Mouse (Mus musculus): ENCODE data around the gene Ndufb3. TPM values are rescaled to one million over a fixed set of nuclear protein-coding genes. Genes with fewer than 3 reads are reported as not detected.
A peak's percentile ranks its signal among the peaks of the same experiment; 100 is the strongest.
"Not testable (repeated sequence)": the region's sequence is repeated elsewhere in the genome, so short reads cannot be mapped to it uniquely, and the experiment has no call there.

The Ndufb3 gene
- 10 to 100 TPM; 77.5 to 93.6 TPM for polyA plus RNA-seq (2017; shearing (Covaris generic))

DNA sequence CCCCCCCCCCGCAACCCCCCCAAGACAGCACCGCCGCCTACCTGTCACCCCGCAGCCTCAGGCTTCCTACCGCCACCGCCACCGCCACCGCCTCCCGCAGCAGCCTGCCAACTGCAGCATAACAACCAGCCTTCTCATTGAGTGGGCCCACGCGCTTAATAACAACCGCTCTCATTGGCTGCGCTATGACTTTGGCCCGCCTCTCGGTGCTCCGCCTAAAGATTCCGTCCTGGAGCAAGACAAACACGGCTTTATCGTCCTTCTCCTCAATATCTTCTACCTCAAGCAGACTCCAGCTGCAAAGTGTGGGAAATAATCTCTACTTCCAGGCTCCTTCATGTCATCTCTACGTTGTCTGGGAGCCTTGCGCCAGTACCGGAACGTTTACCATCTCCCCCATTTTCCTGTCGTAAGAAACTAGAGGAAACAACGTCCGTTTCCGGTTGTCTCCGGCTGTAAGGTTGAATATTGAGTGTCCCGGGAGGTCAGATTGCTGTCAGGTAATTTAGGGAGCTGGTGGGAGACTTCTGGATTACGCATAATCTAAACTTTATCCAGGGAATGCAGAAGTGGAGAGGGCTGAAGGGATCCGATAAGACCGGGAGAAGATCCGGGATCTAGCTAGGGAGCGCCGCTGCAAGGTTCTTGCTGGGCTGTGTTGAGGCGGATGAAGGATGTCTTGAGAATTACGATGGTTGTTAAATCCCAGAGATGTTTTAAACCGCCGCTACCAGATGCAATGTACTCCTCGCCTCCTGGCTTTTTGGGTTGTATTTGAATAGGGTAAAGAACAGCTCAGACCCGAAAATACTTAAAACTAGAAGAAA, at the start of gene Ndufb3, which contains the start of gene Fam126b:
Gene Ndufb3 (plus strand): TSS at position 214 of the 827 bp plus-strand sequence.
Gene Fam126b (minus strand): TSS at position 153 of the 827 bp plus-strand sequence.
- ATAC-seq, result peak; percentile 95

DNA sequence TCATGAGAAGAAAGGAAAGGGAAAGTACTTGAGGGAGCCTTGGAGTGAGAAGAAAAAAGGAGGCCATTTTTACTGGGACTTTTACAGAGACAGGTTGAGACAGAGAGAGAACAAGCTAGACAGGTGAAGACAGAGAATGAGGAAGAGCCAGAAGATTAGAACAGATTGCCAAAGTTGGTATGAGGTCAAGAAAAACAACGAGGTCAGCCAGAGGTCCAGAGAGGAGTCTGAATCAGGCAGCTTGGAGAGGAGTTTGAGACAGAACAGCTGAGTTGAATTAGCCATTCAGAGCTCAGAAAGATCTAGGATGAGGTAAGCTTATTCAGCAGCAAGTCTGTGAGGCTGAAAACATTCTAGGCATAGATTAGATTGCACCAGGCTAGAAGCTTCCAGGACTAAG, 44.8 kb upstream of the Ndufb3 start:
- no peak for ATAC-seq

DNA sequence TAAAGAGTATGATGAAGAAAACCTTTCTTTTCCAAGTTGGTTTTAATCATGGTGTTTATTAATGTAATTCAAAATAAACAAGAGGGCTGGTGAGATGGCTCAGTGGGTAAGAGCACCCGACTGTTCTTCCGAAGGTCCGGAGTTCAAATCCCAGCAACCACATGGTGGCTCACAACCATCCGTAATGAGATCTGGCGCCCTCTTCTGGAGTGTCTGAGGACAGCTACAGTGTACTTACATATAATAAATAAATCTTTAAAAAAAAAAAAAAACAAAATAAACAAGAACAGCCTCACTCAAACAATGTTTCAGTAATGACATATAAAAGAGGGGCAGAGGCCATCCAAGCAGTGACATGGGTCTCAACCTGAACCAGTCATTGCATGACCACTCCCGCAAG, 25.8 kb upstream of the Ndufb3 start:
- ATAC-seq, result not testable (repeated sequence)

DNA sequence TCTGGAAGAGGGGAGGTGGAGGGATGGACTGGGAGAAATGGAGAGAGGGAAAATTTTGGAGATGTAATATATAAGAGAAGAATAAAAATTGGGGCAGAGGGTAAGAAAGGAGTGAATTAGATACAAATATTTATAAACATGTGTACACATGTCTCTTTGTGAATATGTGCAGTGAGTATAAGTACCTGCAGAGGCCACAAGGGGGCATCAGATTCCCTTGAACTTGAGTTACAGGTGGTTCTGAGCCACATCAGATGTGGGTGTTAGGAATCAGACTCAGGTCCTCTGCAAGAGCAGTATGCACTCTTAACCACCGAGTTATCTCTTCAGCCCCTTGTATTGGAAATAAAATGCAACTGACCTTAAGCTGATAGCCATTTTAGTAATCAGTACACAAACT, 23.7 kb upstream of the Ndufb3 start:
- no peak for ATAC-seq

DNA sequence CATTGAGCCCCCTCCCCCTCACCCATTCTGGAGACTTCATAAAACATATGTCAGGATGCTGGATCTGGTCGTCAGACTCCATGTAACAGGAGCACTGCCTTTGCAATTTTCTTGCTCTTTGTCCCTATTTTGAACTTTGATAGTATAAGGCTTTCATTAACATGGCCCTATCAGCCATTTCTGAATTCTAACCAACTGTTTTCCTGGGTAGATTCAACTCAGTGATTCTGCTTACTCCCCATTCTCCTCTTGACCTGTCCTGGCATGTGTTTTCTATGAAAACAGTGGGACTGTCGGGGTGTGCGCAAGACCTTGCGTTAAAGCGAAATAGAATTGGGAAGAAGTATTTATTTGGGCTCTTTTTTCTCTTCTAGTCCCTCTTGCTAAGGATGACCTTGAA, 21.2 kb upstream of the Ndufb3 start:
- ATAC-seq, result no peak

DNA sequence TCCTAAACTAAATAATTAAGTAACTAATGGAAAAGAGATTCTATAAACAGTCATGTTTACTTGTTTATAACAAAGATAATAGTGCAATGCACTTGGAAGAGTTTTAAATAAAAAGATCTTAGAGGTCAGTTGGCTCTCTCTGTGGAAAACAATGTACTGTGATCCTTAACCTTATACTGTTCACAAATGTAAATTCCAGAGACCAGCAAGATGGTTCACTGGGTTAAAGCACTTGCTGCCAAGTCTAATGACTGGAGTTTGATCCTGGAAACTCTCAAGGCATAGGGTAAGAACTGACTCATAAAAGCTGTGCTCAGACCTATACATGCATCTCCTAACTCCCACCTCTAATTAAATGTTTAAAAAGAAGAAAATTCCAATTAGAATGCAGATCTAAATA, 19.6 kb upstream of the Ndufb3 start:
- ATAC-seq, result no peak

DNA sequence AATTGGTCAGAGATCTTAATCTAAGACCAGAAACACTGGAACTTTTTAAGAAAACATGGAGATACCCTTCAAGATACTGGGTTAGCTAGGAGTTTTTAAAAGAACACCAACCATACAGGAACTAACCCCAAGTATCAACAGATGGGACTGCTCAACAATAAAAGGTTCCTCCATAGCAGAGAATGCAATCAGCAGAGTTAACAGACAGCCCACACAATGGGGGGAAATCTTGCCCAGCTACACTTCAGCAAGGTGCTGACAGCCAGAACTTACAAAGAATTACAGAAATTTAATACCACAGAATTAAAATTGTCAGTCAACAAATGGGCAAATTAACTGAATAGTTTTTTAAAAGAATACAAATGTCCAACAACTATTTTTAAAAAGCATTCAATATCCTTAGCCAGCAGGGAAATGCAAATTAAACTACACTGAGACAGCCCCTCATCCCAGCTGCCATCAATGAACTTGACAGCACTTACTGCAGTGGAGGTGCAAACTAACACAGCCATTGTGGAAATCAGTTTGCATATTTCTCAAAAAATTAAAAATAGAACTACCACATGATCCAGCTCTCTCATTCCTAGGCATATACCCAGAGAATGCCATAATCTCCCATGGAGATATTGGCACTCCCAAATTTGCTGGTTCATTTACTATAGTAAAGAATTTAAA, 17.6 kb upstream of the Ndufb3 start:
- ATAC-seq, result no peak

DNA sequence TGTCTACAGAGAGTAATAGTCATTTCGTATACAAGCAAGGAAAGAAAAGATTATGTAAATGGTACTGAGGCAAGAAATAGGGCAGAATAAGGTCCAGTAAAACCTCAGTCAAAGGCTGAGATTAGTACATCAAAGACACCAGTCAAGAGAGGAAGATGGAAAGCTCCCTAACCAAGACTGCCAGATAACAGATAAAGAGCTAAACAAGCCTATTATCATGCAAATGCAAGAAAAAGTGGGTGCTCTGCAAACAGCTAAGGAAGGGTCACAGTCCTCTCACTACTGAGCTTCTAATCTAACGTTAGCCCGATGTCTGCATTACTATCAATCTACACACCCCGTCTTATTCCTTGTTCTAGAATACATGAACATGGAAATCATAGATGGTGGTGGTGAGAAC, 15.7 kb upstream of the Ndufb3 start:
- ATAC-seq, result no peak

DNA sequence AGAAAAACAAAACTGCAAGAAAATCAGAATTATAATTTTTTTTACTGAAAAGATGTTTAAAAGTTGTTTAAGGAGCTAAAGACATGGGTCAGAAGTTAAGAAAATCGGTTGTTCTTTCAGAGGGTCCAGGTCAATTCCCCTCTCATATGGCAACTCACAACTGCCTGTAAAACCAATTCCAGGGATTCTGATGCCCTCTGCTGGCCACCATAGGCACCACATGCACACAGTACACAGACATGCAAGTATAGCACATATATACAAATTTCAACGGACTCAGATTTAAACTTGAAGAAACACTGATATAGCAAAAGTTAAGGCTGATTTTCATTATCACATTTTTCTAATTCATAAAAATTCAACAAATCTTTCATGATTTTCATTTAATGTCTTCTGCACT, 7.0 kb upstream of the Ndufb3 start:
- ATAC-seq, result no peak

DNA sequence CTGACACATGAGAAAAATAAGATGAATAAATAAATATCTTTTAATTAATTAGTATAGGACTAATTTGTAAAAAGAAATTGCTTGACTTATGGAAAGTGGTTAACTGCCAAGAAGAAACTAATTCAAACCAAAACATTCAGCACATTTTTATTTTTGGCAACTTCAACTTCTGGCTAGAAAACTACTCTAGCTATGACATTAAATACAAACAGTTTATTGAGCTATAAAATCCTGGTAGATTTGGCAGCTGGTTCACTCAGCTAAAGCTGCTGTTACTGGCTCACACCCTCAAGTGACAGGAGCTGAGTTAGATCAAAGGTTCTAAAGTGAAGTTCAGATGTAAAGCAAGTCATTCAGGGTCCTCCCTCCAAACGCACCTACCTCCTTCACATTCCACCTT, 3.6 kb upstream of the Ndufb3 start:
- no peak for ATAC-seq

DNA sequence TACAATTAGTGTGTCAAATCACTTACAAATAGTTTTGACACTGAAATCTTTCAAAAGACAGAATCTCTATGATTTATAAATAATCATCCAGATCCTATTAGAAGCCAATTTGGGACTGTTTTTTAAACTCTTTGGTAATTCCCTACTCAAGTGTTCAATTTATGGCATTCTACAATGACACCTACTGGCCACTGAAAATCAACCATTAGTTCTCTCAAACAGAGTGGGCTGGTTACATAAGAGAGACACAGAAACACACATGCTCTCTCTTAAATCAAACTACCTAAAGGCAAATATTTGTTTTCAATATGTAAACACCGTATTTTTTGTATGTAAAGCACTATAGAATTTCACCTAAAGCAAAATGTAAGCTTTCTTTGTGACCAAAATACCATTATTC, 1.9 kb upstream of the Ndufb3 start:
- no peak for ATAC-seq

DNA sequence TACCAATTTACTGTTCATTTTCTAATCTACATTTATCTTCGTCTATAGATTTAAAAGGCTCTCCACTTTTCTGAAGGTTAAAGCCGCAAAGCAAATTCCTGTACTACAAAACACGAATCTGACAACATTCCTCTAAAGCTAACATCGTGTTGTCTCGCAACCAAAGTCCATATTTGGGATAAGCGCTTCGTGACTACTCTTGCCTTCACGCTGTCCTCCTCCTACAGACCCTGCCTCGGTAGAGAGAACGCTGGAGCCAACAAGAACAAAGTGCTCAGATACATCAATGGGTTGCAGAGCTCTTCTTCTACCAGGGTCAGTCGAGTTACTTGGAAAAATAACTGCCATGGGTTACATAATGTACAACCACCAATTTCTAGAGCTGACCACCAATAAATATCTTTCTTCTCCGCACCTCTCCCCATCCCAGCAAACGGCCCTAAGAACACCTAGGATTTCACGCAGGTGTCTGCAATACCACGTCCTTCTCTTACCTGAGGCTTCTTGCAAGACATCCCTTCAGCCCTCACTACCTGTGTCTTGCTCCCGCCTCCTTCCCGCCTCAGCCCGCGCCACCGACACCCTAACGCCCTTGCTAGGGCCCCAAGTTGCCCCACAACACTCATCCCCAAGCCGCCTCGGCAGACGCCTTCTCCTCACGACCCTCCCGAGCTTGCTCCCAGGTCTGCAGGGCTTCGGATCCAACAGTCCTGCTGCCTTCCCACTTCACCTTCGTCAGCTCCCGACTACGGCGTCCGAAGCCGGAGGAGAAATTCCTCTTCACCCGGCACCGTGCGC, 612 bp upstream of the Ndufb3 start:
- ATAC-seq, result no peak

DNA sequence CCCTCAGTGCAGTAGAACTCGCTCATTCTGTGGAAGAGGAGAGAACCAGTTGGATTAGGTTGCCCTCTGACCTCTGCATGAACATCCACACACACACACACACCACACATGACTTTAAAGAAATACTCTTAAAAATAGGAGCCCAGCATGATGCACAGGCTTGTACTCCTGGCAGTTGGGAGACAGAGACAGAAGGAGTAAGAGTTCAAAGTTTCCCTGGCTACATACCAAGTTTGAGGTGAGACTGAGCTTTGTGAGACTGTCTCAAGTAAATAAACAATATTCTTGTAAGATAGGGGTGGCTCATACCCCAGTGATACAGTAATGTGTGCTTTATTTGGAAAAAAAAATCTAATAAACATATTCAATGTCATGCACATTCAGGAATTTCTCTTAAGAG, 1.3 kb downstream of the Ndufb3 start:
- no peak for ATAC-seq

DNA sequence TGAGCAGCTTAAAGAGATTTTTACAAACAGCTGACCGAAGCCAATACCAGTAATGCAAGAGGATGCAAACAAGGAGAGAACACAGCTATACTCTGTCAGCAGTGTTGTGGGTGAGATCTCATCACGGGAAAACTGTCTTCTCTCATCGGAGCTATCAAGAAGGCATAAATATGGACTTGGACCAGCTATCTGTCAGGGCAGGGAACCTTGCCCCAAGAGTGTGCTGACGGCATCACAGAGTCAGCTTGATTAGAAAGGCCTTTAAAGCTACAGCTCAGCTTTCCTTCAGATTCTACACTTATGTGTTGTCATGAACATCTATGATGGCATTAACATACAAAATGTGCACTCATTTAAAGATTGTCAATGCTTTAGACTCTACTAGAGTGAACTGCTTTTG, 16.5 kb downstream of the Ndufb3 start:
- ATAC-seq, result no peak

DNA sequence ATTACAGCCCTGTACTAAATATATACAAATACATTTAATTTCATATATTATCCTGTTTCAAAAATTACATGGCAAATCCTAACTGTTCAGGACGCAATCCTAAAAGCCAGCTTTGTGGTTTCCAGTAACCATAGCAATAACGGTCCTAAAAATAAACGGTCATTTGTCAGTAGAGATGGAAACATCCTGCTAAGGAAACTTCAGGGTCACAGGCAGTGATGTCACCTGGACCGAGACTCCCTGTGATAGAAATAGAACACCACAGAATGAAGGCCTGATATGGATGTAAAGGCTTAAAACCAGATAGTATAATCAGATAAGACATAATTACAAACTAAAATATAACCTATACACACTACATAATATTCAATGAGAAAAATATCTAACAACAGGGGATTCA, 17.6 kb downstream of the Ndufb3 start:
- no peak for ATAC-seq

DNA sequence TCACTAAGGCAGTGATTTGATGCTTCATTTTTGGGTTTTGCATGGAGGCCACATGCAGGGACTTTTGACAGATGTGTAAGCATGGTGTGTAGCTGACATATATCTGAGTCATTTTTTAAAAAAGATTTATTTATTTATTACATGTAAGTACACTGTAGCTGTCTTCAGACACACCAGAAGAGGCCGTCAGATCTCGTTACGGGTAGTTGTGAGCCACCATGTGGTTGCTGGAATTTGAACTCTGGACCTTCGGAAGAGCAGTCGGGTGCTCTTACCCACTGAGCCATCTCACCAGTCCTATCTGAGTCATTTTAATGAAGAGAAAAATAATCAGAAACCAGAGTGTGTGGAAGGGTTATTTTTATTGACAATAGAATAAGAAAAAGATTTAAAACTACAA, 23.4 kb downstream of the Ndufb3 start:
- ATAC-seq, result not testable (repeated sequence)

DNA sequence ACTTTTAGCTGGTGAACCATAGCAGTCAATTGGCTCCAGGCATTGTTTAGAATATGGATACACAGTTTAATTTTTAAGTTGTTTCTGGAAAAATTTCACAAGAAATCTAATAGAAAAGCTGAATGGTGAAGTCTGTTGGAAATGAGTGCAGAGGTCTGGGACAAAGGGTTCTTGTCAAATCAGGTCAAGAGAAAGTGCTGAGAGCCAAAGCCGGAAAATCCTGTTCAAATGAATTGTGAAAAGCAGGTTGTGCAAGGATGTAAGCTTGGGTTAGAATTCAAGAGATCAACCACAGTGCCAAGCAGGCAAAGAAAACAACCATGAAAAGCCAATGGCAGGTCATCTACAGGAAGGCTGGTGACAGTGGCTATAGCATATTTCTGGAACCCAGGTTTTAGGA, 24.0 kb downstream of the Ndufb3 start:
- ATAC-seq, result no peak

DNA sequence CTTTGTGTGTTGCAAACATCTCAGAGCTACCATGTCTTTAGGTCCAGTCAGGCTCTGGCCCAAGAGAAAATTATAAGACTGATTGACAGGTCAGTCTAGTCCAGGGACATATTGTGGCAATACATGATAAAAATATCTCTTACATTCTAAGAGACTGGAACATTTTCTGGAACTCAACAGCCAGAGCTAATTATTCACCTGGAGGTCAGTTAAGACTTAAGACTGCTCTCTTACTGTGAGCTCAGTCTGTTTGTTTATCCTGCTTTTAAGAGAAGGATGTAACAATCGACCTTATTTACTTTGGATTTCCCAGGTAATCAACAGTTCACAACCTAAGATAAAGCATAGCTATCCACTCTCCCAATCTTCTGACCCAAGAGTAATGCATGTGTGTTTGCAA, 24.4 kb downstream of the Ndufb3 start:
- no peak for ATAC-seq

DNA sequence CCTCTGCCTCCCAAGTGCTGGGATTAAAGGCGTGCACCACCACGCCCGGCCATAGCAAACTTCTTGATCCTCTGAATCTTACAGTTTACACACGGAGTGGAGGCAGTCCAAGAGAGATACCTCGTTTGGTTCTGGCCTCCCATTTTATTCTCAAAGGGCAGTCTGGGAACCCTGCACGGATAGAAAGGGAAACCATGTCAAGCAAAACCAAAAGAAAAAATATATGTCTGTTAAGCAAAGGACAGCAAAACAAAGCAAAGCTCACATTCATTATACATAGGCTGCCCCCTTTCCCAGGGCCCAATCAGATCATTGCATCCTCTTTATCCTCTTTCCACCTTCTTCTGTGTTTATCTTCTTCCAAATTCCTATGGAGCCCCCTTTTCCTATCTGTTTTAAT, 27.6 kb downstream of the Ndufb3 start:
- no peak for ATAC-seq

DNA sequence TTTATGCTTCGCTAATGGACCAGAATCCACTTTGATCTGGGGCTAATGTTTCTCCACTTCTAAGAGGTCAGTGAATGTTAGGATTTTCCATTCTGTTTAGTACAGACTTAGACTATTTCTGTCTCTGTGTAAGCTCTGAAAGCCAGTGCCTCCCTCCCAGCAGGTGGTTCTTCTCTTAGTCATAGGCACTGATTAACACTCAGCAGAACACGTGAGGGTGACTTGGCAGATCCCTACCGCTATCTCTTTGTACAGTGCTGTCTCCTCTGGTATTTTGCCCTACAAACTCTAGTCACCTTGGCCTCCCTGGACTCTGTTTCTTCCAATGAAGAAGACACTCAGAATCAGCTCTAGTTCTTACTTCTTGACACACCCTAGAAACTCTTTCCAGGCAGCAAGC, 28.2 kb downstream of the Ndufb3 start:
- no peak for ATAC-seq

DNA sequence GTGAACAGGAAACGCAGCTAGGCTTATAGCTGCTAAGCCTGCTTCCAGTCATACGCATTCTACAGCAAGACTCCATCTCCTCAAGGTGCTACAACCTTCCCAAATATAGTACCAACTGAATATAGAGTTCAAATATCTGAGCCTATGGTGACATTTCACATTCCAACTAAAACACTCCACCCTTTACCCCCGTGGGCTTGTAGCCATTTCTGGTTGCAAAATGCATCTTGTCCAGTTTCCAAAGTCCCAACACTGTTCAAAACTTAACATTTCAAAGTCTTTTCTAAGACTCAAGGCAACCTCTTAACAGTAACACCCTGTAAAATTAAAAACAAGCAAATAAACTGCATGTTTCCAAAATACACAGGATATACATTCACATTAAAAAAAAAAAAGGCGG, 29.0 kb downstream of the Ndufb3 start:
- no peak for ATAC-seq

DNA sequence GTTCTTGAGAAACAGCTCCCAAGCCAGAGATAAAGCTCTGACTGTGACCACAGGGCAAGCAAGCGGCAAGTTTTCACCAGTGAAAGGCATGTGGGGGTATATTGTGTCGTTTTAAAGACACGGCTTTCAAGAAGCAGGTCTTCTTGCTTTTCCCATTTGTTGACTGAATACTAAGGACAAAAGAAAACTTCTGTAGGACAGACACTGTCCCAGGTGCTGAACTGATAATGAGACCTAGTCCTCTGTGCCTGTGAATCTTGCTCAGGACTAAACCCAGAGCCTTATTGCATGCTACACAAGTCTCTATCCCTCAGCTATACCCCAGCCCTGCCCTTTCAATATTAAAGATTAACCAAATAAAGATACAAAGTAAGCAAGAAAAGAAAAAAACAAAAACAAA, 30.0 kb downstream of the Ndufb3 start:
- ATAC-seq, result no peak

DNA sequence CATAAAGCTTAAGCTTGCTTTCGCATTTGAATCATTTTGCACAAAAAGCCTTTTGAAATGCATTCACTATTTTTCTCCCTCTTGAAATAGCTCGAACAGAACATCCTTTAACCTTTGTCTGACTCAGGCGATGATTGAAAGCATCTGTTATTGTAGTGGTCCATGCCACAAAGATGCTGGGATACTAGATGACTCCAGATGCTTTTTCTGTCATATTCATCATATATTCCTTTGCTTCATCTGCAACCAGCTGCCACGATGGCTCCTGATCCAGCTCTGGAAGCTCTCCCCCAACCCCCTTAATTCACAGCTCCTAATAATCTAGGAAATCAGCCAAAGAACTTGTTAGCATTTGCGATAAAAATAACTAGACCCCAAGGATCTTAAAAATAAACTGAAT, 30.9 kb downstream of the Ndufb3 start:
- no peak for ATAC-seq

Measured in activated CD4-positive, CD25-positive, alpha-beta regulatory T cell, adult 4 months (primary cell).